Mouse (Mus musculus) hindbrain, postnatal 0 days (tissue): Measurements from ENCODE around the gene Cacnb3. TPM values are rescaled to one million over a fixed set of nuclear protein-coding genes. Genes with fewer than 3 reads are reported as not detected.

ENCODE experiments used
- ATAC-seq: fragments of 200-750 bp; cut with Nextera tagmentation; 2 replicates; pipeline ENCODE4 v1.8.0; 2017; ENCODE audit warnings: mild to moderate bottlenecking, moderate TSS enrichment, moderate library complexity
- DNase-seq: peaks from one replicate; pipeline ENCODE4 v3.0.0-alpha.2; 2015; ENCODE audit warnings: low spot score
- H3K27ac ChIP-seq: fragments of 300-500 bp; sonication (generic); 2 replicates; pipeline ENCODE4 v1.5.1; 2014; ENCODE audit warnings: mild to moderate bottlenecking
- H3K27me3 ChIP-seq: fragments of 300-500 bp; sonication (generic); 2 replicates; pipeline ENCODE4 v1.6.1; 2014; ENCODE audit warnings: low read length, mixed read lengths; ENCODE audit not compliant: insufficient read depth
- H3K36me3 ChIP-seq: fragments of 300-500 bp; sonication (generic); 2 replicates; pipeline ENCODE4 v1.6.1; 2014; ENCODE audit warnings: low read length, mixed read lengths; ENCODE audit not compliant: insufficient read depth
- H3K4me1 ChIP-seq: fragments of 300-500 bp; sonication (generic); 2 replicates; pipeline ENCODE4 v1.6.1; 2014; ENCODE audit warnings: antibody characterized with exemption, low read length, mixed read lengths; ENCODE audit not compliant: insufficient read depth
- H3K4me2 ChIP-seq: fragments of 300-500 bp; sonication (generic); 2 replicates; pipeline ENCODE4 v1.6.1; 2014; ENCODE audit warnings: low read depth, mild to moderate bottlenecking, low read length, moderate library complexity, mixed read lengths
- H3K4me3 ChIP-seq: fragments of 300-500 bp; sonication (generic); 2 replicates; pipeline ENCODE4 v1.5.1; 2014; ENCODE audit warnings: low read length
- H3K9ac ChIP-seq: fragments of 300-500 bp; sonication (generic); replicated peaks from 2 replicates; pipeline ENCODE4 v1.6.1; 2014; ENCODE audit warnings: mild to moderate bottlenecking, low read length, moderate library complexity, mixed read lengths
- H3K9me3 ChIP-seq: fragments of 300-500 bp; sonication (generic); 2 replicates; pipeline ENCODE4 v1.6.1; 2016; ENCODE audit warnings: low read length, mixed read lengths
- CTCF ChIP-seq: IDR thresholded peaks from 2 replicates; pipeline ENCODE4 v1.5.1; 2016; ENCODE audit warnings: antibody characterized with exemption, control low read depth, low read depth
- WGBS: fragments of 180-500 bp; shearing (Covaris S2); extraction: QIAGEN DNeasy Blood & Tissue Kit; methylation state at CpG from one replicate; pipeline ENCODE4 v1.1.7; 2014; 5-methylcytosine and 5-hydroxymethylcytosine counted together
- polyA plus RNA-seq: library from polyadenylated mRNA; unstranded; fragments of >200 nt; fragmentation: Nextera tagmentation; extraction: Ambion mirVana; gene quantifications from 2 replicates; pipeline ENCODE4 v1.2.1, GENCODE M21; 2015
- total RNA-seq: library from RNA; depleted of rRNA; stranded (reverse); fragments of >200 nt; gene quantifications from 2 replicates; pipeline ENCODE4 v1.2.3, GENCODE M21; 2014

The Cacnb3 gene
- total and polyA plus RNA-seq, 2 experiments from 2014 or later = 83.1 to 166 TPM

DNA sequence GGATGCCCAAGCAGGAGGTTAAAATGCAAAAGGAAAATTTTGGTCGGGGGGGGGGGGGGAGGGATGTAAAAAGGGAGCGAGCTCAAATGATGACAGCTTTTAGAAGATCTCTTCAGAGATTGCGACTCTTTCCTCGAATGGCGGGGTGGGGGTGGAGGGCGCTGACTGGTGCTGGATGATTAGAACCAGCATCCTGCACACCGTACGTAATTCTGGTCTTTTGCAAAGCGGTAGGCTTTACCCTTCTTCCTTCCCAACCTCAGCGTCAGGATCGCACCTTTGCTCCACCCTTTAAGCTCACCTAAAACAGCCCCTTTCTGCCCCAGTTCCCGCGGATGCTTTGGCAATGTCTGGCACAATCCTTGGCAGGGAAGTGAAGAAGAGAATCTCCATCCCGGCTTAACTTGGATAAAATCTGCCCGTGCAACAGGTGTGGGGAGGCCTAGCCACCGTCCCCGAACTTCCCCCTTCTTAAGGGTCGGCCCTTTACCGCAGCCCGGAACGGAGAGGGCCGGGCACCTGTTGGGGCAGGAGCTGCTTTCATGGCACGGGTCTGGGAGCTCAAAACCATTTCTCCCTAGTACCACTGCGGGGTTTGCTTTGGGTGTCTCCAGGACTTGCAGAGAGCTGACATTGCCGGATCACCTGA, 3.3 kb downstream of the Cacnb3 start:
- Histone ChIP-seq H3K4me1 (peaks cover 25% of the 10 kb centered on the region), H3K9me3 (no peaks in the 10 kb centered on the region), H3K4me3 (peak overlapping the region; percentile 69), H3K4me2 (peak overlapping the region; percentile 72), H3K9ac (peak overlapping the region; percentile 83), H3K27me3 (no peaks in the 10 kb centered on the region), H3K36me3 (no peaks in the 10 kb centered on the region), H3K27ac (peak overlapping the region; percentile 91)
- DNase-seq (peak; percentile 32), ATAC-seq (no peak)
- TF ChIP-seq CTCF = no peak
- WGBS = 2% methylated on average over 25 of the region's 25 CpGs

DNA sequence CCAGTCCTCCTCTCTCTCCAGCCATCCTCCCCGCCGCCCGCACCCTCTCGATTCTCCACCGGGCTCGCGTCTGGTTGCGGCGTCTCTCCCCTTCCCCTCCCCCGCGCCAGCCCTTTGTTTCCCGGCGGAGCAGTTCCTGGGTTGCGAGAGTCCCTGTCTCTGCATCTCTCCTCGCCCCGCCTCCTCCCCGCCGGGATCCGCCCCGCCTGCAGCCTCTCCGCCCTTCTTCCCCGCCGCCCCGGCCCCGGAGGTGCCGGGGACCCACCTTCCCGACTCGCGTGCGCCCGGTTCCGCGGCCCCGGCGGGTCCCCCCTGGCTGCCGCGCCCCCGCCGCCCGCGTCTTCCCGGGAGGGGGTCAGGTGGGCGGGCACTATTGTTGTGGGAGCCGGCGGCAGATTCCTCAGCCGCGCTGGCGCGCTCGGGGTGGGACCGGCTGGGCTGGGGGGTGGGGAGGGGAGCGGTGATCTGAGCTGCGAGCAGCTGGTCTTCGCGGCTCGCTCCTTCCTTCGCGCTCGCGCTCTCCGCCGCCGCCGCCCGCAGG, 4.0 kb downstream of the Cacnb3 start:
- no peaks in the 10 kb centered on the region for H3K27me3 ChIP-seq
- H3K4me2 ChIP-seq = peak overlapping the region; percentile 72
- H3K9me3 ChIP-seq = no peaks in the 10 kb centered on the region
- under 1% methylated on average over 59 of the region's 65 CpGs for WGBS
- DNase-seq (peak; percentile 83), ATAC-seq (peak; percentile 62)
- peak overlapping the region; percentile 69 for H3K4me3 ChIP-seq
- no peak for TF ChIP-seq CTCF
- peaks cover 25% of the 10 kb centered on the region for H3K4me1 ChIP-seq
- H3K36me3 ChIP-seq = no peaks in the 10 kb centered on the region
- peak overlapping the region; percentile 83 for H3K9ac ChIP-seq
- H3K27ac ChIP-seq = peak overlapping the region; percentile 91

DNA sequence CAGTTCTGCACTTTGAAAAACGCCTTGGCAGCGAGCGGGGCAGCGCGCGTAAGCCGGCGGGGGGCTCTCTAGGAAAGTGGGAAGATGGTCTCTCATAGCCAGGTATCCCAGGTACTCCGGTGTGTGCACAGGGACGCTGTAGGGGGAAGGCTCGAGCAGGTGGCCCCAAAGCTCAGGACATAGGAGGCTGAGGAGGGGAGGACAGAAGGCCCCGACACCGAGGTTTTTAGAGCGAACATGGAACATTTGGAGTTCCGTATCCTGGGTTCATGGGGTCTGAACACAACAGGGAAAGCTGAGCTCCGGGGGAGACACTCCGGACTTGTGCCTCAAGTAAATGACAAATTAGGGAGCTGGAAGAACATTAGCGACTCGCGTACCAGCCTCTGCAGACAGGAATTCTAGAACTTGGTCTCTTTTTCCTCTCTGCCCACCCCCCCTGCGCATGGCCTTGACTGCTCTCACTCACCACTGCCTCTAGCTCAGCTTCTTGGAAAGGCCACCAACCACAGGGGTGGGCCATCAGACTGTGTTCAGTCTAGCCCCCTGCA, 4.7 kb downstream of the Cacnb3 start:
- peak; percentile 31; the same call in 1 of the 2 replicates for TF ChIP-seq CTCF
- Histone ChIP-seq H3K4me1 (peaks cover 25% of the 10 kb centered on the region), H3K36me3 (0 out of 2 replicates have a peak, but pooled peaks cover under 1% of the 10 kb centered on the region), H3K27ac (peak overlapping the region; percentile 91), H3K4me2 (peak overlapping the region; percentile 72), H3K9ac (peak overlapping the region; percentile 83), H3K27me3 (no peaks in the 10 kb centered on the region), H3K9me3 (no peaks in the 10 kb centered on the region), H3K4me3 (peak overlapping the region; percentile 69)
- DNase-seq = peak; percentile 46
- under 1% methylated on average over 18 of the region's 21 CpGs for WGBS
- peak; percentile 27; the same call in 1 of the 2 replicates for ATAC-seq

DNA sequence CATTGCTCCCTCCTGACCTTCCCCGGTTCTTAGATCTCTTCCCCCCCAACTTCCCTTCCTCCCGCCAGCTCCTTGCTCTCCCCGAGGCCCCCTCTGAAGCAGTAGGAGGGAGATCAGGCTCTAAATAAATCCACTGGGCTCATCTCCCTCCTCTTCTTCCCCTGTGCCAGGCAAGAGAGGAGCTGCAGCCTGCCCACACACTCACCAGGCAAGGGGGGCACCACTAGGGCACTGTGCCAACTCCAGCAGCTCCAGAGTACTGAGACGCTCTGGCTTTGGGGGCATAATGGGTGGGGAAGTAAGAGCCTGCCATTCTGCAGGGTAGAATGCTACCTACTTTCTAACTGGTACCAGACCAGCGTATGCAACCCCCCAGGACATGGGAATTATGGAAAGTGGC, 5.9 kb downstream of the Cacnb3 start:
- H3K4me2 ChIP-seq = peak overlapping the region; percentile 72
- peaks cover 25% of the 10 kb centered on the region for H3K4me1 ChIP-seq
- peak overlapping the region; percentile 83 for H3K9ac ChIP-seq
- 17% methylated on average over 5 of the region's 5 CpGs for WGBS
- no peaks in the 10 kb centered on the region for H3K27me3 ChIP-seq
- no peak overlapping the region for H3K27ac ChIP-seq
- peaks cover 12% of the 10 kb centered on the region; the same call in 1 of the 2 replicates for H3K36me3 ChIP-seq
- peak overlapping the region; percentile 69 for H3K4me3 ChIP-seq
- no peak for TF ChIP-seq CTCF
- DNase-seq (peak; percentile 66), ATAC-seq (no peak)
- H3K9me3 ChIP-seq = no peaks in the 10 kb centered on the region

DNA sequence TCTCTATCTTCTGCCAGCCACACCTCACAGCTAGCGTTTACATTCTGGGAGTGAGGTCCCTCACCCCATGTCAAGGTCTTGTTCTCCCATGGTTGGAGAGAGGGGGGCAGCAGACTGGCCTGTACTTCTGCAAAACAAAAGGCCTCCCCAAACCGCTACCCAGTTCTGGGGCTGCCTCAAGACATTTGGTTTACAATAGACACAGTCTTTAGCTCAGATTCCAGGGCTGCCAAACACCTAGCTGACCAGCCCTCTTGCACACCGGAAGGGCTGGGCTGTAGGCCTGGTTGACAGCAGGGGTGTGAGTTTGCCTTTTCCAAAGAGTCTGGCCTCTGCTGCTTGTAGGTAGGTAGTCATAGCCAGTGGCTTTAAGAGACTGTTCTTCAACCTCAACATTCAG, 6.5 kb downstream of the Cacnb3 start:
- H3K27ac ChIP-seq = no peak overlapping the region
- H3K4me1 ChIP-seq = peaks cover 19% of the 10 kb centered on the region
- peak overlapping the region; percentile 72 for H3K4me2 ChIP-seq
- 37% methylated on average over 3 of the region's 3 CpGs for WGBS
- H3K9ac ChIP-seq = no peak overlapping the region; the same call in 1 of the 2 replicates
- H3K9me3 ChIP-seq = no peaks in the 10 kb centered on the region
- no peak for TF ChIP-seq CTCF
- ATAC-seq (no peak), DNase-seq (no peak)
- no peaks in the 10 kb centered on the region for H3K27me3 ChIP-seq
- peaks cover 18% of the 10 kb centered on the region; the same call in 1 of the 2 replicates for H3K36me3 ChIP-seq
- no peak overlapping the region for H3K4me3 ChIP-seq

DNA sequence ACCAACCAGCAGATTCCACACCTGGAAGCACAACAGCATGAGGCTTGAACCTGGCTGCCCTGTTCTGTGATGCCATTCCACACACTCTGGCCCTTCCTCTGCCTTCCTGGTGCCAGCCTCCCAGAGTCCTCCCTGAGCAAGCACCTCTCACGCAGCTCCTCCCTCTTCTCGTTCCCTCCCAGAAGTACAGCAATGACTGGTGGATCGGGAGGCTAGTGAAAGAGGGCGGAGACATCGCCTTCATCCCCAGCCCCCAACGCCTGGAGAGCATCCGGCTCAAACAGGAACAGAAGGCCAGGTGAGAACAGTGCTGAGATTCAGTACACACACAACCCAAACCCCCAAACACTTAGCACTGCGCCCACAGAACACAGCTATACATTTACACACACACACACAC, 9.5 kb downstream of the Cacnb3 start:
- TF ChIP-seq CTCF = no peak
- H3K4me2 ChIP-seq = no peak overlapping the region
- ATAC-seq = no peak

More for the DNA sequence above, 9.5 kb downstream of the Cacnb3 start:
- Histone ChIP-seq H3K4me3 (no peak overlapping the region), H3K27me3 (no peaks in the 10 kb centered on the region), H3K9ac (no peak overlapping the region), H3K27ac (no peak overlapping the region), H3K36me3 (peaks cover 41% of the 10 kb centered on the region), H3K9me3 (no peaks in the 10 kb centered on the region), H3K4me1 (peaks cover 11% of the 10 kb centered on the region)
- no peak for DNase-seq
- WGBS = 44% methylated on average over 8 of the region's 8 CpGs
